Mouse (Mus musculus) intestine, embryonic 14.5 days (tissue): ENCODE measurements around the gene Car7. TPM values are rescaled to one million over a fixed set of nuclear protein-coding genes. Genes with fewer than 3 reads are reported as not detected.

ENCODE experiments used
- ATAC-seq: fragments of 200-750 bp; cut with Nextera tagmentation; replicated peaks from 2 replicates; pipeline ENCODE4 v1.8.0; 2017; ENCODE audit warnings: low read depth, moderate number of reproducible peaks, moderate TSS enrichment, moderate library complexity; ENCODE audit not compliant: low FRiP score, low TSS enrichment
- DNase-seq: peaks from one replicate; pipeline ENCODE4 v3.0.0-alpha.2; 2018; ENCODE audit warnings: low spot score
- H3K27ac ChIP-seq: fragments of 300-500 bp; sonication (generic); 2 replicates; pipeline ENCODE4 v1.5.1; 2014; ENCODE audit warnings: low read depth, mild to moderate bottlenecking, control low read depth
- H3K27me3 ChIP-seq: fragments of 300-500 bp; sonication (generic); replicated peaks from 2 replicates; pipeline ENCODE4 v1.6.1; 2014; ENCODE audit warnings: low read length, control low read depth; ENCODE audit not compliant: control insufficient read depth, insufficient read depth
- H3K36me3 ChIP-seq: fragments of 300-500 bp; sonication (generic); 2 replicates; pipeline ENCODE4 v1.6.1; 2014; ENCODE audit warnings: low read length, control low read depth; ENCODE audit not compliant: control insufficient read depth, insufficient read depth
- H3K4me1 ChIP-seq: fragments of 300-500 bp; sonication (generic); replicated peaks from 2 replicates; pipeline ENCODE4 v1.6.1; 2014; ENCODE audit warnings: low read length, control low read depth, mixed read lengths; ENCODE audit not compliant: control insufficient read depth, insufficient read depth
- H3K4me2 ChIP-seq: fragments of 300-500 bp; sonication (generic); 2 replicates; pipeline ENCODE4 v1.6.1; 2014; ENCODE audit warnings: low read length
- H3K4me3 ChIP-seq: fragments of 300-500 bp; sonication (generic); 2 replicates; pipeline ENCODE4 v1.5.1; 2014; ENCODE audit warnings: low read depth, low read length, control low read depth, mixed read lengths
- H3K9ac ChIP-seq: fragments of 300-500 bp; sonication (generic); 2 replicates; pipeline ENCODE4 v1.6.1; 2014; ENCODE audit warnings: mild to moderate bottlenecking, low read length
- H3K9me3 ChIP-seq: fragments of 300-500 bp; sonication (generic); 2 replicates; pipeline ENCODE4 v1.6.1; 2016; ENCODE audit warnings: low read length, control low read depth; ENCODE audit not compliant: control insufficient read depth
- WGBS: fragments of 180-500 bp; shearing (Covaris S2); extraction: QIAGEN DNeasy Blood & Tissue Kit; methylation state at CpG from one replicate; pipeline ENCODE4 v1.1.7; 2014; 5-methylcytosine and 5-hydroxymethylcytosine counted together
- polyA plus RNA-seq: library from polyadenylated mRNA; unstranded; fragments of >200 nt; fragmentation: Nextera tagmentation; extraction: Ambion mirVana; gene quantifications from 2 replicates; pipeline ENCODE4 v1.2.1, GENCODE M21; 2014

Gene Car7
- polyA plus RNA-seq, 1 experiment from 2014 or later = 0.92 TPM

DNA sequence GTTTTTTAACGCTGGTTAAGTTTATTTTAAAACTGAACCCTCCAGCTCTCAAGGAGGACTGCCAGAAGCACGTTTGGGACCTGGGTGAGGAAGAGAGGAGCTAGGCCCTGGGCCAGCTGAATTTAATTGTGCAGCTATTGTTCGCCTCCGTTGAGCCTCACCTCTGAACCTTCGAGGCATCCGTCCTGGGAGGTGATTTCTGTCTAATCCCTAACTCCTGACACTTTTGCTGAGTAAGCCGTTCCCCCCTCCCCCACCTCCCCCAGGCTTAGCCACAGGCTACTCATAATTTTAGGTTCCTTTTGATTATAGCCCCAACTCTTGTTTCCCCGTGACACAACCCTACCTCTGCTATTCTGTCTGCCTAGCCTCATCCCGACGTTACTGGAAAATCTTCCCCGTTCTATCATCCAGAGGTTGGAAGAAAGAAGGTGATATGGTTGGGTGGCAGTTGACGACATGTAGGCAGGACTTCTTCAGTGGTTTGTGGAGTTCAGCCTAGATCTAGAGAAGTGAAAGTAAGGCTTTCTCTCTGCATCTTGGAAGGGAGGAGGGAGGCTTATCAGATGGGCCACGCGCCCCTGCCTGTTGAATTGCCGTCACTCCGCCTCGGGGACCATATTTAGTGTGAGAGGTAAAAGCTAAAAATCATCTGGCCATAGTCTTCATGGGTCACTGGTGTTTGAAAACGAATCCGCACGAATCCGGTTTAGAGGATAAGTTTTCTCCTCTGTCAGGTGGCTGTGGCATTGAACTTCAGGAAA lies 61.5 kb downstream of the Car7 start:
- no peak overlapping the region for H3K27ac ChIP-seq
- H3K4me2 ChIP-seq = no peak overlapping the region
- H3K36me3 ChIP-seq = peaks cover 27% of the 10 kb centered on the region
- H3K27me3 ChIP-seq = 0 out of 2 replicates have a peak, but pooled peaks cover 5% of the 10 kb centered on the region
- peaks cover 16% of the 10 kb centered on the region for H3K4me1 ChIP-seq
- DNase-seq (peak; percentile 1), ATAC-seq (no peak)
- H3K4me3 ChIP-seq = no peak overlapping the region
- H3K9me3 ChIP-seq = no peaks in the 10 kb centered on the region
- H3K9ac ChIP-seq = no peak overlapping the region
- 88% methylated on average over 21 of the region's 21 CpGs for WGBS

DNA sequence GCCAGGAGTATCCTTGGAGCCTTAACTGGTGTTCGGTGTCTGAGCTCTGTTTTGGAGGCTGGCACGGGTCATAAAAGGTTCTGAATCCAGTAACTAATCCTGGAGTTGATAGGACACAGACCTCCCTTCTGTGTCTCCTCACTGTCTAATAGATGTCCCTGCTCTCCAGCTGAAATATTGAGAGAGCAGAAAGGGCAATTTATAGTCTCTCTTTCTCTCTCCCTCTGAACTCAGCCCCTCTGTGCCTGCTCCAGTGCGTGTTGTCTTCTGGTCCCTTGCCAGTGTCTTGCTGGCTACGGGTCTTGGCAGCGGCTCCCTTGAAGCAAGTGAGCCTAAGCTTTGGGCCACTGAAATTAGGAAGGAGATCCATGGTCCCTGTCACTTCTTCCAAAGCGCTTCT lies 63.2 kb downstream of the Car7 start:
- ATAC-seq = no peak
- H3K9ac ChIP-seq = no peak overlapping the region
- no peaks in the 10 kb centered on the region for H3K9me3 ChIP-seq
- WGBS = 37% methylated on average over 6 of the region's 6 CpGs
- no peak overlapping the region for H3K4me2 ChIP-seq
- H3K4me1 ChIP-seq = peaks cover 13% of the 10 kb centered on the region
- no peak overlapping the region; the same call in 1 of the 2 replicates for H3K27ac ChIP-seq
- peaks cover 27% of the 10 kb centered on the region for H3K36me3 ChIP-seq
- H3K4me3 ChIP-seq = no peak overlapping the region
- peak; percentile 51 for DNase-seq
- H3K27me3 ChIP-seq = 0 out of 2 replicates have a peak, but pooled peaks cover 5% of the 10 kb centered on the region

DNA sequence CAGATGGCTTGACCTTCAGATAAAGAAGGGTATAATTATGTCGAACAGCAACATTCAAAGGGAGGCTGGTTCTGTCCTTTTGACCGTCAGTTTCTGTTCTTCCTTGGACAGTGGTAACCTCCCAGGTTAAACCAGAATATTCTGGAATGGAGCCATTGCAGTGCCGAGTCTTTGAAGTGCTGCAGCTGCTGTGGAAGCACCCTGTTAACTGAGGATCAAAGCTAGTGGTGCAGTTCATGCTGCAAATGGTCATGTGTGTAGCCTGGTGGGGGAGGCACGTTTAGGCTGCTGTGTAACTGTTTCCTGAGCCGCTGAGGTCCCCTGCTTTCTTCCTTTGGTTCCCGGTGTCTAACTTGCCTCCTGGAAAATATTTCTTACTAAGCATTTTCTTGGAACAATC lies 64.0 kb downstream of the Car7 start:
- Histone ChIP-seq H3K27ac (no peak overlapping the region), H3K9ac (no peak overlapping the region), H3K9me3 (no peaks in the 10 kb centered on the region), H3K27me3 (0 out of 2 replicates have a peak, but pooled peaks cover 5% of the 10 kb centered on the region), H3K36me3 (peaks cover 27% of the 10 kb centered on the region), H3K4me3 (no peak overlapping the region), H3K4me2 (no peak overlapping the region), H3K4me1 (peaks cover 13% of the 10 kb centered on the region; the same call in 1 of the 2 replicates)
- 31% methylated on average over 6 of the region's 6 CpGs for whole genome bisulfite sequencing
- ATAC-seq (no peak), DNase-seq (peak; percentile 48)

Other genes starting within 250 kb of the Car7 start
- gene Cmtm2a, start 241.5 kb upstream of the Car7 start, polyA plus RNA-seq = not detected in 2 replicates
- gene Gm45711, start 224.6 kb upstream of the Car7 start, polyA plus RNA-seq = not detected in 2 replicates
- not detected in 2 replicates for gene Cmtm1, start 224.5 kb upstream of the Car7 start, polyA plus RNA-seq
- gene Gm11020, start 213.1 kb upstream of the Car7 start, polyA plus RNA-seq = not detected in 2 replicates
- not detected in 2 replicates for gene Cmtm2b, start 212.5 kb upstream of the Car7 start, polyA plus RNA-seq
- gene Cmtm3, start 195.3 kb upstream of the Car7 start, polyA plus RNA-seq = 155 and 171 TPM in 2 replicates
- gene Cmtm4, start 138.9 kb upstream of the Car7 start, polyA plus RNA-seq = 7.0 and 7.5 TPM in 2 replicates
- 46.1 and 55.3 TPM in 2 replicates for gene Dync1li2, start 91.6 kb upstream of the Car7 start, polyA plus RNA-seq
- gene Terb1, start 24.8 kb upstream of the Car7 start, polyA plus RNA-seq = 0.34 and 0.36 TPM in 2 replicates
- 85.8 and 98.9 TPM in 2 replicates for gene Nae1, start 52 bp upstream of the Car7 start, polyA plus RNA-seq
- 13.4 and 14.9 TPM in 2 replicates for gene Pdp2, start 56.8 kb downstream of the Car7 start, polyA plus RNA-seq
- gene Cdh16, start 89.7 kb downstream of the Car7 start, polyA plus RNA-seq = 0.15 and 0.42 TPM in 2 replicates
- 3.8 and 4.0 TPM in 2 replicates for gene Rrad, start 96.6 kb downstream of the Car7 start, polyA plus RNA-seq
- gene Ciao2b, start 107.3 kb downstream of the Car7 start, polyA plus RNA-seq = 86.7 and 92.2 TPM in 2 replicates
- 0.42 and 1.1 TPM in 2 replicates for gene Ces2a, start 199.3 kb downstream of the Car7 start, polyA plus RNA-seq